ENCODE assay signal across 25 mouse cellular contexts in genomic region chr8:111865857-111866256, GRCm38 (mm10). TPM values are rescaled to one million over a fixed set of nuclear protein-coding genes. Genes with fewer than 3 reads are reported as not detected.
DNase-seq lines count a peak whose midpoint lies in the region; ATAC-seq and TF ChIP-seq lines count a peak whose summit lies in the region.
"Had no signal": no experiment of that assay in that cellular context is flagged by ENCODE, and none has a peak within 500 bp of the region (broad histone marks: within the 10 kb centered on the region; RNA-seq: fewer than 3 reads in every experiment).

No protein-coding gene starts in this region.

- H3K27me3 ChIP-seq in kidney, adult 2 months (replicated peaks; ENCODE audit: control insufficient read depth, insufficient read depth, low read length): no peaks in the 10 kb centered on the region
- no peaks in the 10 kb centered on the region for H3K27me3 ChIP-seq in thymus, adult 2 months (ENCODE audit: control insufficient read depth, insufficient read depth, low read length)
- no peaks in the 10 kb centered on the region for H3K27me3 ChIP-seq in forebrain, embryonic 15.5 days
- H3K27me3 ChIP-seq: CH12.LX; embryonic facial prominence, embryonic 12.5 days; heart, embryonic 13.5 days; hindbrain, embryonic 13.5 days; midbrain, embryonic 13.5 days; neural tube, embryonic 13.5 days had no signal

- no peak for TF ChIP-seq POLR2A in kidney, adult 2 months (IDR thresholded peaks at IDR 0.05; ENCODE audit: low read depth, low read length)
- no peak for TF ChIP-seq POLR2A in thymus, adult 2 months (IDR thresholded peaks at IDR 0.05; ENCODE audit: control insufficient read depth, extremely low read depth, insufficient read depth, low read length, poor library complexity)

- H3K9me3 ChIP-seq in forebrain, embryonic 15.5 days: no peaks in the 10 kb centered on the region
- H3K9me3 ChIP-seq: embryonic facial prominence, embryonic 12.5 days; heart, embryonic 13.5 days; hindbrain, embryonic 13.5 days; midbrain, embryonic 13.5 days; neural tube, embryonic 13.5 days had no signal

- H3K4me3 ChIP-seq in kidney, adult 2 months (ENCODE audit: insufficient read depth, low read depth, low read length): no peak overlapping the region
- H3K4me3 ChIP-seq in thymus, adult 2 months (ENCODE audit: control insufficient read depth, insufficient read depth, low read length): no peak overlapping the region
- H3K4me3 ChIP-seq in forebrain, embryonic 15.5 days: no peak overlapping the region
- H3K4me3 ChIP-seq: embryonic facial prominence, embryonic 12.5 days; erythroblast, embryonic 14.5 days; gastrocnemius, adult 2 months; heart, embryonic 13.5 days; hindbrain, embryonic 13.5 days; midbrain, embryonic 13.5 days; neural tube, embryonic 13.5 days had no signal

- no peak overlapping the region for H3K4me2 ChIP-seq in forebrain, embryonic 15.5 days (replicated peaks)
- H3K4me2 ChIP-seq: embryonic facial prominence, embryonic 12.5 days; heart, embryonic 13.5 days; hindbrain, embryonic 13.5 days; midbrain, embryonic 13.5 days; neural tube, embryonic 13.5 days had no signal

- no peak overlapping the region for H3K9ac ChIP-seq in forebrain, embryonic 15.5 days (replicated peaks)
- H3K9ac ChIP-seq: embryonic facial prominence, embryonic 12.5 days; heart, embryonic 13.5 days; hindbrain, embryonic 13.5 days; liver, embryonic 14.5 days; midbrain, embryonic 13.5 days; neural tube, embryonic 13.5 days had no signal

- no peak for ATAC-seq in CD4-positive, CD25-positive, alpha-beta regulatory T cell, adult 4 months
- ATAC-seq in forebrain, embryonic 15.5 days (replicated peaks): no peak
- ATAC-seq: forebrain, embryonic 14.5 days; inflammation-experienced regulatory T-cells, adult 6 months; midbrain, embryonic 13.5 days had no signal

- TF ChIP-seq CTCF in kidney, adult 2 months (conservative IDR thresholded peaks at IDR 0.05; ENCODE audit: insufficient read depth, insufficient read length, low read depth, low read length): no peak
- TF ChIP-seq CTCF in thymus, adult 2 months (IDR thresholded peaks at IDR 0.05; ENCODE audit: borderline replicate concordance, control insufficient read depth, extremely low read depth, insufficient read depth, low read length, poor library complexity): no peak

- no peak overlapping the region for H3K27ac ChIP-seq in kidney, adult 2 months (ENCODE audit: insufficient read depth, low read depth, low read length)
- no peak overlapping the region for H3K27ac ChIP-seq in thymus, adult 2 months (ENCODE audit: control insufficient read depth, insufficient read depth, low read length)
- H3K27ac ChIP-seq in forebrain, embryonic 15.5 days (replicated peaks): no peak overlapping the region
- H3K27ac ChIP-seq: embryonic facial prominence, embryonic 12.5 days; gastrocnemius, adult 2 months; heart, embryonic 13.5 days; hindbrain, embryonic 13.5 days; liver, embryonic 14.5 days; midbrain, embryonic 13.5 days; neural tube, embryonic 13.5 days had no signal

- peaks cover 3% of the 10 kb centered on the region; the same call in 1 of the 2 replicates for H3K4me1 ChIP-seq in kidney, adult 2 months (ENCODE audit: control insufficient read depth, insufficient read depth, low read length)
- H3K4me1 ChIP-seq in thymus, adult 2 months (replicated peaks; ENCODE audit: control insufficient read depth, insufficient read depth, low read length): no peaks in the 10 kb centered on the region
- no peaks in the 10 kb centered on the region for H3K4me1 ChIP-seq in forebrain, embryonic 15.5 days
- H3K4me1 ChIP-seq: embryonic facial prominence, embryonic 12.5 days; hindbrain, embryonic 13.5 days; midbrain, embryonic 13.5 days; neural tube, embryonic 13.5 days had no signal

- peak; percentile 44 for DNase-seq in kidney, adult 2 months
- DNase-seq in kidney, adult 18-20 months: no peak
- peak; percentile 53 for DNase-seq in MN1 (ENCODE audit: low spot score)
- peak; percentile 40 for DNase-seq in kidney, postnatal 14 days
- peak; percentile 27 for DNase-seq in lung, postnatal 14 days
- DNase-seq in thymus, adult 2 months: no peak
- DNase-seq: adrenal gland, adult 2 months; cerebellum, adult 9-10 months; gastrocnemius, adult 2 months; layer of hippocampus, adult 9-11 months; right cerebral cortex, adult 18-20 months; thymus, postnatal 4 days had no signal

- H3K36me3 ChIP-seq in kidney, adult 2 months (ENCODE audit: control insufficient read depth, insufficient read depth, low read length): no peaks in the 10 kb centered on the region
- no peaks in the 10 kb centered on the region for H3K36me3 ChIP-seq in thymus, adult 2 months (ENCODE audit: control insufficient read depth, insufficient read depth, low read length)
- H3K36me3 ChIP-seq in forebrain, embryonic 15.5 days: no peaks in the 10 kb centered on the region

- 54% methylated on average over 6 of the region's 6 CpGs for WGBS in kidney, adult 2 months
- 95% methylated on average over 6 of the region's 6 CpGs for WGBS in thymus, adult 2 months
- 89% methylated on average over 6 of the region's 6 CpGs for WGBS in forebrain, embryonic 15.5 days

RNA-seq across cellular contexts. Expression of gene Tmem170, which starts 10.7 kb away (rescaled TPM):
- 6.0 and 6.9 TPM in 2 replicates for polyA plus RNA-seq in kidney, adult 2 months (2012; rRNA removed)
- 1 to 10 TPM; 7.5 to 9.2 TPM for polyA plus RNA-seq in CD4-positive, CD25-positive, alpha-beta regulatory T cell, adult 4 months (2017; shearing (Covaris generic))
- 3.1 and 3.7 TPM in 2 replicates for polyA plus RNA-seq in thymus, adult 2 months (2012; rRNA removed)
- 4.2 and 4.3 TPM in 2 replicates for polyA plus RNA-seq in forebrain, embryonic 15.5 days (2015; fragmentation: Nextera tagmentation; extraction: Ambion mirVana)

RNA-seq across cellular contexts. Expression of gene Cfdp1, which starts 11.8 kb away (rescaled TPM):
- 7.2 and 12.5 TPM in 2 replicates for polyA plus RNA-seq in kidney, adult 2 months (2012; rRNA removed)
- 100 to 1,000 TPM; 120 to 140 TPM for polyA plus RNA-seq in CD4-positive, CD25-positive, alpha-beta regulatory T cell, adult 4 months (2017; shearing (Covaris generic))
- 5.5 and 5.8 TPM in 2 replicates for polyA plus RNA-seq in thymus, adult 2 months (2012; rRNA removed)
- polyA plus RNA-seq in forebrain, embryonic 15.5 days (2015; fragmentation: Nextera tagmentation; extraction: Ambion mirVana): 173 and 181 TPM in 2 replicates

RNA-seq across cellular contexts. Expression of gene Chst5, which starts 44.4 kb away (rescaled TPM):
- 0.06 TPM in 1 of 2 replicates, not detected in the other for polyA plus RNA-seq in kidney, adult 2 months (2012; rRNA removed)
- polyA plus RNA-seq in CD4-positive, CD25-positive, alpha-beta regulatory T cell, adult 4 months (2017; shearing (Covaris generic)): not detected
- 0.75 and 0.83 TPM in 2 replicates for polyA plus RNA-seq in thymus, adult 2 months (2012; rRNA removed)
- polyA plus RNA-seq in forebrain, embryonic 15.5 days (2015; fragmentation: Nextera tagmentation; extraction: Ambion mirVana): 2.7 and 2.8 TPM in 2 replicates
- polyA plus RNA-seq: adrenal gland, adult 2 months; erythroblast, embryonic 14.5 days; gonadal fat pad, adult 2 months; inflammation-experienced regulatory T-cells, adult 6 months had no signal

Comparison
In these comparisons a context has a peak if more than half of its experiments do, and no peak if none do; other contexts are left out.
1. DNase-seq: peak in kidney, adult 2 months (single experiment), MN1 (single experiment), kidney, postnatal 14 days (single experiment) and lung, postnatal 14 days (single experiment); none in kidney, adult 18-20 months (single experiment) and thymus, adult 2 months (single experiment).